Mouse (Mus musculus) neural tube, embryonic 15.5 days (tissue): ENCODE measurements around the gene BC107364. TPM values are rescaled to one million over a fixed set of nuclear protein-coding genes. Genes with fewer than 3 reads are reported as not detected.
"Not testable (repeated sequence)": the region's sequence is repeated elsewhere in the genome, so short reads cannot be mapped to it uniquely, and the experiment has no call there.

Experiments
- ATAC-seq: fragments of 200-750 bp; cut with Nextera tagmentation; 2 replicates; pipeline ENCODE4 v1.8.0; 2017; ENCODE audit warnings: mild to moderate bottlenecking, moderate TSS enrichment, moderate library complexity; ENCODE audit not compliant: low FRiP score
- H3K27ac ChIP-seq: fragments of 300-500 bp; sonication (generic); replicated peaks from 2 replicates; pipeline ENCODE4 v1.5.1; 2015; ENCODE audit warnings: mild to moderate bottlenecking, inconsistent platforms
- H3K27me3 ChIP-seq: fragments of 300-500 bp; sonication (generic); replicated peaks from 2 replicates; pipeline ENCODE4 v1.6.1; 2015; ENCODE audit warnings: inconsistent platforms
- H3K36me3 ChIP-seq: fragments of 300-500 bp; sonication (generic); 2 replicates; pipeline ENCODE4 v1.6.1; 2015; ENCODE audit warnings: inconsistent platforms
- H3K4me1 ChIP-seq: fragments of 300-500 bp; sonication (generic); 2 replicates; pipeline ENCODE4 v1.6.1; 2015; ENCODE audit warnings: inconsistent platforms
- H3K4me2 ChIP-seq: fragments of 300-500 bp; sonication (generic); 2 replicates; pipeline ENCODE4 v1.6.1; 2015; ENCODE audit warnings: inconsistent platforms, mild to moderate bottlenecking, moderate library complexity
- H3K4me3 ChIP-seq: fragments of 300-500 bp; sonication (generic); replicated peaks from 2 replicates; pipeline ENCODE4 v1.5.1; 2015; ENCODE audit warnings: mild to moderate bottlenecking, inconsistent platforms
- H3K9ac ChIP-seq: fragments of 300-500 bp; sonication (generic); replicated peaks from 2 replicates; pipeline ENCODE4 v1.6.1; 2015; ENCODE audit warnings: mild to moderate bottlenecking, inconsistent platforms
- H3K9me3 ChIP-seq: fragments of 300-500 bp; sonication (generic); replicated peaks from 2 replicates; pipeline ENCODE4 v1.6.1; 2016; ENCODE audit warnings: inconsistent platforms
- WGBS: fragments of 180-500 bp; shearing (Covaris S2); methylation state at CpG from one replicate; pipeline ENCODE4 v1.1.7; 2015; ENCODE audit warnings: mixed read lengths; 5-methylcytosine and 5-hydroxymethylcytosine counted together
- polyA plus RNA-seq: library from polyadenylated mRNA; unstranded; fragments of >200 nt; fragmentation: Nextera tagmentation; extraction: Ambion mirVana; gene quantifications from 2 replicates; pipeline ENCODE4 v1.2.1, GENCODE M21; 2015

BC107364 gene
- polyA plus RNA-seq, 1 experiment from 2014 or later, result not detected

- not testable (repeated sequence) for H3K9me3 ChIP-seq, ATAC-seq, H3K4me2 ChIP-seq, H3K4me1 ChIP-seq, H3K36me3 ChIP-seq, H3K9ac ChIP-seq, H3K4me3 ChIP-seq, H3K27ac ChIP-seq
- 90% methylated on average over 3 of the region's 3 CpGs for WGBS
- peaks cover 50% of the 10 kb centered on the region for H3K27me3 ChIP-seq
These were observed 16.2 kb upstream of the BC107364 start for GRCm38 (mm10) chr3:96468335-96468734.

GRCm38 (mm10) chr3:96467641-96468040 is 15.5 kb upstream of the BC107364 start:
- Histone ChIP-seq H3K36me3 (no peaks in the 10 kb centered on the region), H3K27ac (no peak overlapping the region), H3K4me3 (no peak overlapping the region), H3K9ac (no peak overlapping the region), H3K4me2 (no peak overlapping the region), H3K27me3 (peaks cover 45% of the 10 kb centered on the region), H3K9me3 (no peaks in the 10 kb centered on the region), H3K4me1 (0 out of 2 replicates have a peak, but pooled peaks cover 2% of the 10 kb centered on the region)
- WGBS, result 95% methylated on average over 8 of the region's 8 CpGs
- no peak for ATAC-seq

GRCm38 (mm10) chr3:96463891-96464290 is 11.8 kb upstream of the BC107364 start:
- no peak overlapping the region for H3K9ac ChIP-seq
- no peak overlapping the region for H3K4me3 ChIP-seq
- WGBS, result 13% methylated on average over 25 of the region's 25 CpGs
- no peaks in the 10 kb centered on the region for H3K9me3 ChIP-seq
- H3K27me3 ChIP-seq, result peaks cover 30% of the 10 kb centered on the region
- H3K27ac ChIP-seq, result no peak overlapping the region
- no peak for ATAC-seq
- H3K4me2 ChIP-seq, result no peak overlapping the region
- H3K4me1 ChIP-seq, result 0 out of 2 replicates have a peak, but pooled peaks cover 2% of the 10 kb centered on the region
- H3K36me3 ChIP-seq, result no peaks in the 10 kb centered on the region

- ATAC-seq, H3K27ac ChIP-seq: not testable (repeated sequence)
- WGBS, result no CpG with 5 or more reads among the region's 19 CpGs
These were observed 8.4 kb upstream of the BC107364 start for GRCm38 (mm10) chr3:96460568-96460870.

GRCm38 (mm10) chr3:96459757-96460567 is 7.9 kb upstream of the BC107364 start:
- 0% methylated on average over 1 of the region's 58 CpGs for WGBS
- H3K9ac ChIP-seq, H3K36me3 ChIP-seq, H3K4me3 ChIP-seq, H3K9me3 ChIP-seq, H3K4me2 ChIP-seq, H3K4me1 ChIP-seq, H3K27ac ChIP-seq: not testable (repeated sequence)
- H3K27me3 ChIP-seq, result peaks cover 23% of the 10 kb centered on the region
- ATAC-seq, result peak; percentile 43; the same call in 1 of the 2 replicates

More at GRCm38 (mm10) chr3:96460568-96460870, 8.4 kb upstream of the BC107364 start:
- H3K4me2 ChIP-seq, H3K4me3 ChIP-seq, H3K4me1 ChIP-seq, H3K36me3 ChIP-seq, H3K9ac ChIP-seq, H3K9me3 ChIP-seq: not testable (repeated sequence)
- peaks cover 23% of the 10 kb centered on the region for H3K27me3 ChIP-seq

GRCm38 (mm10) chr3:96458886-96459439 is 6.9 kb upstream of the BC107364 start:
- ATAC-seq, H3K4me1 ChIP-seq, H3K4me3 ChIP-seq, H3K27ac ChIP-seq, H3K4me2 ChIP-seq, H3K9ac ChIP-seq, H3K9me3 ChIP-seq, H3K36me3 ChIP-seq: not testable (repeated sequence)
- WGBS, result no CpG with 5 or more reads among the region's 48 CpGs
- peaks cover 18% of the 10 kb centered on the region for H3K27me3 ChIP-seq

GRCm38 (mm10) chr3:96458008-96458407 is 5.9 kb upstream of the BC107364 start:
- H3K27ac ChIP-seq, H3K4me1 ChIP-seq, ATAC-seq, H3K4me3 ChIP-seq, H3K4me2 ChIP-seq, H3K36me3 ChIP-seq, H3K9ac ChIP-seq, H3K9me3 ChIP-seq: not testable (repeated sequence)
- no CpG with 5 or more reads among the region's 53 CpGs for WGBS
- peaks cover 15% of the 10 kb centered on the region for H3K27me3 ChIP-seq

GRCm38 (mm10) chr3:96451181-96451737 is 847 bp downstream of the BC107364 start:
- not testable (repeated sequence) for H3K9me3 ChIP-seq, H3K36me3 ChIP-seq, H3K9ac ChIP-seq, H3K4me1 ChIP-seq, ATAC-seq, H3K4me2 ChIP-seq, H3K4me3 ChIP-seq, H3K27ac ChIP-seq
- H3K27me3 ChIP-seq, result peaks cover 15% of the 10 kb centered on the region
- no CpG with 5 or more reads among the region's 50 CpGs for WGBS

GRCm38 (mm10) chr3:96450586-96450896 is 1.6 kb downstream of the BC107364 start:
- H3K9ac ChIP-seq, H3K4me1 ChIP-seq, H3K27ac ChIP-seq, H3K36me3 ChIP-seq, H3K4me3 ChIP-seq, H3K4me2 ChIP-seq, ATAC-seq, H3K9me3 ChIP-seq: not testable (repeated sequence)
- WGBS, result 0% methylated on average over 1 of the region's 10 CpGs
- peaks cover 17% of the 10 kb centered on the region for H3K27me3 ChIP-seq

- not testable (repeated sequence) for H3K27ac ChIP-seq, H3K4me1 ChIP-seq, H3K4me3 ChIP-seq, H3K4me2 ChIP-seq, H3K9me3 ChIP-seq, H3K36me3 ChIP-seq, H3K9ac ChIP-seq
- ATAC-seq, result 0 out of 2 replicates have a peak, but pooled peaks have one; percentile 43
- WGBS, result no CpG with 5 or more reads among the region's 68 CpGs
- peaks cover 17% of the 10 kb centered on the region for H3K27me3 ChIP-seq
These were observed 2.1 kb downstream of the BC107364 start for GRCm38 (mm10) chr3:96449762-96450585.

- H3K27me3 ChIP-seq, result peaks cover 44% of the 10 kb centered on the region
These were observed 6.7 kb downstream of the BC107364 start for GRCm38 (mm10) chr3:96445436-96445835.

More at GRCm38 (mm10) chr3:96445436-96445835, 6.7 kb downstream of the BC107364 start:
- Histone ChIP-seq H3K9me3 (no peaks in the 10 kb centered on the region), H3K27ac (no peak overlapping the region), H3K36me3 (no peaks in the 10 kb centered on the region), H3K9ac (no peak overlapping the region), H3K4me2 (no peak overlapping the region), H3K4me3 (no peak overlapping the region), H3K4me1 (peaks cover 5% of the 10 kb centered on the region; the same call in 1 of the 2 replicates)
- ATAC-seq, result no peak
- 92% methylated on average over 4 of the region's 4 CpGs for WGBS
